Mouse (Mus musculus): ENCODE results near the gene Gm20489. TPM values are rescaled to one million over a fixed set of nuclear protein-coding genes. Genes with fewer than 3 reads are reported as not detected.

Gm20489 gene
- polyA plus RNA-seq, 1 experiment = not detected

GRCm38 (mm10) chrX:101254740-101255139, 14.1 kb downstream of the Gm20489 start:
- Histone ChIP-seq H3K79me3 (ENCODE audit: low read depth) (no peaks in the 10 kb centered on the region), H3K27me3 (ENCODE audit: control insufficient read depth, insufficient read depth, insufficient read length) (no peaks in the 10 kb centered on the region), H3K79me2 (ENCODE audit: control insufficient read depth, insufficient read depth) (no peaks in the 10 kb centered on the region), H3ac (ENCODE audit: control insufficient read depth, insufficient read length, low read depth) (peak overlapping the region; percentile 76), H3K36me3 (ENCODE audit: control insufficient read depth, insufficient read depth) (no peaks in the 10 kb centered on the region), H3K4me3 (ENCODE audit: insufficient read depth, poor library complexity, severe bottlenecking) (peak overlapping the region; percentile 32)
- no peak for TF ChIP-seq MAX (IDR thresholded peaks at IDR 0.05)

GRCm38 (mm10) chrX:101253952-101254729, 14.7 kb downstream of the Gm20489 start, which contains the start of gene Foxo4:
Gene Foxo4 (plus strand): TSS chrX:101254528.
- H3K79me2 ChIP-seq (ENCODE audit: control insufficient read depth, insufficient read depth) = no peaks in the 10 kb centered on the region
- peak within 1 kb of the TSS; percentile 76 for H3ac ChIP-seq (ENCODE audit: control insufficient read depth, insufficient read length, low read depth)
- TF ChIP-seq USF1 (IDR thresholded peaks at IDR 0.05; ENCODE audit: low read depth) = no peak
- TF ChIP-seq MAX (IDR thresholded peaks at IDR 0.05) = peak; percentile 62
- H3K4me3 ChIP-seq (ENCODE audit: insufficient read depth, poor library complexity, severe bottlenecking) = peak within 1 kb of the TSS; percentile 32
- H3K36me3 ChIP-seq (ENCODE audit: control insufficient read depth, insufficient read depth) = no peaks in the 10 kb centered on the region
- H3K27me3 ChIP-seq (ENCODE audit: control insufficient read depth, insufficient read depth, insufficient read length) = no peaks in the 10 kb centered on the region
- no peaks in the 10 kb centered on the region for H3K79me3 ChIP-seq (ENCODE audit: low read depth)

GRCm38 (mm10) chrX:101245011-101245410, 23.8 kb downstream of the Gm20489 start:
- Histone ChIP-seq H3K36me3 (ENCODE audit: control insufficient read depth, insufficient read depth) (no peaks in the 10 kb centered on the region), H3K4me3 (ENCODE audit: insufficient read depth, poor library complexity, severe bottlenecking) (no peak overlapping the region), H3K27me3 (ENCODE audit: control insufficient read depth, insufficient read depth, insufficient read length) (no peaks in the 10 kb centered on the region), H3K79me3 (ENCODE audit: low read depth) (no peaks in the 10 kb centered on the region), H3ac (ENCODE audit: control insufficient read depth, insufficient read length, low read depth) (no peak overlapping the region), H3K79me2 (ENCODE audit: control insufficient read depth, insufficient read depth) (no peaks in the 10 kb centered on the region)
- TF ChIP-seq CEBPB (IDR thresholded peaks at IDR 0.05; ENCODE audit: low read depth) = no peak

GRCm38 (mm10) chrX:101222796-101223162, 46.0 kb downstream of the Gm20489 start:
- Histone ChIP-seq H3K36me3 (ENCODE audit: control insufficient read depth, insufficient read depth) (peaks cover 7% of the 10 kb centered on the region), H3K79me3 (ENCODE audit: low read depth) (peaks cover 18% of the 10 kb centered on the region), H3K79me2 (ENCODE audit: control insufficient read depth, insufficient read depth) (peaks cover 24% of the 10 kb centered on the region), H3K4me3 (ENCODE audit: insufficient read depth, poor library complexity, severe bottlenecking) (no peak overlapping the region), H3K27me3 (ENCODE audit: control insufficient read depth, insufficient read depth, insufficient read length) (no peaks in the 10 kb centered on the region), H3ac (ENCODE audit: control insufficient read depth, insufficient read length, low read depth) (peak overlapping the region; percentile 35)
- TF ChIP-seq CTCF (IDR thresholded peaks at IDR 0.05; ENCODE audit: control insufficient read depth, insufficient read depth, insufficient read length) = no peak
- no peak for TF ChIP-seq FOSL1 (IDR thresholded peaks at IDR 0.05; ENCODE audit: insufficient read depth, low read length, poor library complexity, severe bottlenecking)
- TF ChIP-seq CEBPB (IDR thresholded peaks at IDR 0.05; ENCODE audit: low read depth) = no peak
- TF ChIP-seq USF1 (IDR thresholded peaks at IDR 0.05; ENCODE audit: low read depth) = no peak
- no peak for TF ChIP-seq MAX (IDR thresholded peaks at IDR 0.05)
- no peak for TF ChIP-seq MYOD1 (IDR thresholded peaks at IDR 0.05; ENCODE audit: control insufficient read depth, insufficient read length, low read depth)
- no peak for TF ChIP-seq MYOG (IDR thresholded peaks at IDR 0.05; ENCODE audit: control insufficient read depth, extremely low read depth, insufficient read length)

GRCm38 (mm10) chrX:101221834-101222795, 46.7 kb downstream of the Gm20489 start, which contains the start of gene Snx12:
Gene Snx12 (minus strand): TSS chrX:101222563.
- H3K36me3 ChIP-seq (ENCODE audit: control insufficient read depth, insufficient read depth) = peaks cover 7% of the 10 kb centered on the region
- H3K79me3 ChIP-seq (ENCODE audit: low read depth) = peaks cover 18% of the 10 kb centered on the region
- H3K4me3 ChIP-seq (ENCODE audit: insufficient read depth, poor library complexity, severe bottlenecking) = peak within 1 kb of the TSS; percentile 42
- H3K79me2 ChIP-seq (ENCODE audit: control insufficient read depth, insufficient read depth) = peaks cover 24% of the 10 kb centered on the region
- TF ChIP-seq MYOG (IDR thresholded peaks at IDR 0.05; ENCODE audit: control insufficient read depth, extremely low read depth, insufficient read length) = no peak
- TF ChIP-seq FOSL1 (IDR thresholded peaks at IDR 0.05; ENCODE audit: insufficient read depth, low read length, poor library complexity, severe bottlenecking) = no peak
- TF ChIP-seq CTCF (IDR thresholded peaks at IDR 0.05; ENCODE audit: control insufficient read depth, insufficient read depth, insufficient read length) = no peak
- no peak for TF ChIP-seq MAX (IDR thresholded peaks at IDR 0.05)
- TF ChIP-seq MYOD1 (IDR thresholded peaks at IDR 0.05; ENCODE audit: control insufficient read depth, insufficient read length, low read depth) = peak; percentile 21
- TF ChIP-seq CEBPB (IDR thresholded peaks at IDR 0.05; ENCODE audit: low read depth) = no peak
- H3ac ChIP-seq (ENCODE audit: control insufficient read depth, insufficient read length, low read depth) = peak within 1 kb of the TSS; percentile 56
- H3K27me3 ChIP-seq (ENCODE audit: control insufficient read depth, insufficient read depth, insufficient read length) = no peaks in the 10 kb centered on the region

Other genes with a start within 250 kb of the Gm20489 start
- gene Tex11, start 209.4 kb downstream of the Gm20489 start, polyA plus RNA-seq (2012; fragmentation: generic; extraction: Trizol) = not detected
- 3.6 TPM for gene Slc7a3, start 183.0 kb downstream of the Gm20489 start, polyA plus RNA-seq (2012; fragmentation: generic; extraction: Trizol)
- gene Snx12, start 46.5 kb downstream of the Gm20489 start, polyA plus RNA-seq (2012; fragmentation: generic; extraction: Trizol) = 51.3 TPM
- gene Foxo4, start 14.5 kb downstream of the Gm20489 start, polyA plus RNA-seq (2012; fragmentation: generic; extraction: Trizol) = 8.6 TPM
- not detected for gene Gm614, start 5.0 kb downstream of the Gm20489 start, polyA plus RNA-seq (2012; fragmentation: generic; extraction: Trizol)
- 1.7 TPM for gene Il2rg, start 768 bp downstream of the Gm20489 start, polyA plus RNA-seq (2012; fragmentation: generic; extraction: Trizol)
- gene Med12, start 5.0 kb upstream of the Gm20489 start, polyA plus RNA-seq (2012; fragmentation: generic; extraction: Trizol) = 22.7 TPM
- gene Nlgn3, start 30.1 kb upstream of the Gm20489 start, polyA plus RNA-seq (2012; fragmentation: generic; extraction: Trizol) = not detected
- gene Gjb1, start 107.4 kb upstream of the Gm20489 start, polyA plus RNA-seq (2012; fragmentation: generic; extraction: Trizol) = not detected
- gene Zmym3, start 151.8 kb upstream of the Gm20489 start, polyA plus RNA-seq (2012; fragmentation: generic; extraction: Trizol) = 15.8 TPM
- 304 TPM for gene Nono, start 160.3 kb upstream of the Gm20489 start, polyA plus RNA-seq (2012; fragmentation: generic; extraction: Trizol)
- gene Itgb1bp2, start 180.1 kb upstream of the Gm20489 start, polyA plus RNA-seq (2012; fragmentation: generic; extraction: Trizol) = 0.36 TPM